Mouse (Mus musculus): ENCODE data around the gene Fads1. TPM values are rescaled to one million over a fixed set of nuclear protein-coding genes. Genes with fewer than 3 reads are reported as not detected.
A peak's percentile ranks its signal among the peaks of the same experiment; 100 is the strongest.

Gene Fads1
- polyA plus RNA-seq, 1 experiment from 2014 or later, result 190 TPM

GRCm38 (mm10) chr19:10210885-10211284 lies 28.2 kb downstream of the Fads1 start:
- H3K36me3 ChIP-seq (ENCODE audit: control insufficient read depth, insufficient read depth, low read length), result peaks cover 35% of the 10 kb centered on the region
- no peak overlapping the region for H3K27ac ChIP-seq (ENCODE audit: low read length)
- H3K4me2 ChIP-seq (ENCODE audit: low read length), result no peak overlapping the region
- no peaks in the 10 kb centered on the region for H3K4me1 ChIP-seq (ENCODE audit: control insufficient read depth, insufficient read depth, low read length)
- 87% methylated on average over 4 of the region's 4 CpGs for WGBS
- no peaks in the 10 kb centered on the region for H3K9me3 ChIP-seq (replicated peaks; ENCODE audit: control insufficient read depth, low read length, poor library complexity, severe bottlenecking)
- no peak for ATAC-seq
- H3K27me3 ChIP-seq (ENCODE audit: control insufficient read depth, insufficient read depth, low read depth, low read length), result no peaks in the 10 kb centered on the region
- H3K4me3 ChIP-seq (ENCODE audit: low read depth, low read length), result no peak overlapping the region
- no peak overlapping the region for H3K9ac ChIP-seq (ENCODE audit: low read depth, low read length)

GRCm38 (mm10) chr19:10213796-10214471 lies 31.2 kb downstream of the Fads1 start:
- ATAC-seq, result no peak
- Histone ChIP-seq H3K27ac (ENCODE audit: low read length) (no peak overlapping the region), H3K4me1 (ENCODE audit: control insufficient read depth, insufficient read depth, low read length) (no peaks in the 10 kb centered on the region), H3K27me3 (ENCODE audit: control insufficient read depth, insufficient read depth, low read depth, low read length) (no peaks in the 10 kb centered on the region), H3K9ac (ENCODE audit: low read depth, low read length) (no peak overlapping the region), H3K4me3 (ENCODE audit: low read depth, low read length) (no peak overlapping the region), H3K9me3 (replicated peaks; ENCODE audit: control insufficient read depth, low read length, poor library complexity, severe bottlenecking) (no peaks in the 10 kb centered on the region), H3K4me2 (ENCODE audit: low read length) (no peak overlapping the region), H3K36me3 (ENCODE audit: control insufficient read depth, insufficient read depth, low read length) (peaks cover 20% of the 10 kb centered on the region)
- WGBS, result 92% methylated on average over 10 of the region's 10 CpGs

GRCm38 (mm10) chr19:10216101-10216500 lies 33.4 kb downstream of the Fads1 start:
- no peak overlapping the region for H3K9ac ChIP-seq (ENCODE audit: low read depth, low read length)
- no peaks in the 10 kb centered on the region for H3K27me3 ChIP-seq (ENCODE audit: control insufficient read depth, insufficient read depth, low read depth, low read length)
- no peaks in the 10 kb centered on the region for H3K9me3 ChIP-seq (replicated peaks; ENCODE audit: control insufficient read depth, low read length, poor library complexity, severe bottlenecking)
- H3K4me3 ChIP-seq (ENCODE audit: low read depth, low read length), result no peak overlapping the region
- H3K27ac ChIP-seq (ENCODE audit: low read length), result no peak overlapping the region
- H3K36me3 ChIP-seq (ENCODE audit: control insufficient read depth, insufficient read depth, low read length), result peaks cover 8% of the 10 kb centered on the region; the same call in 1 of the 2 replicates
- H3K4me2 ChIP-seq (ENCODE audit: low read length), result no peak overlapping the region
- H3K4me1 ChIP-seq (ENCODE audit: control insufficient read depth, insufficient read depth, low read length), result no peaks in the 10 kb centered on the region
- WGBS, result 79% methylated on average over 8 of the region's 8 CpGs
- ATAC-seq, result no peak

GRCm38 (mm10) chr19:10219108-10219507 lies 36.4 kb downstream of the Fads1 start:
- ATAC-seq, result no peak
- no peaks in the 10 kb centered on the region for H3K4me1 ChIP-seq (ENCODE audit: control insufficient read depth, insufficient read depth, low read length)
- no peaks in the 10 kb centered on the region for H3K27me3 ChIP-seq (ENCODE audit: control insufficient read depth, insufficient read depth, low read depth, low read length)
- H3K27ac ChIP-seq (ENCODE audit: low read length), result no peak overlapping the region
- WGBS, result 54% methylated on average over 3 of the region's 3 CpGs
- no peak overlapping the region for H3K4me3 ChIP-seq (ENCODE audit: low read depth, low read length)
- no peaks in the 10 kb centered on the region for H3K36me3 ChIP-seq (ENCODE audit: control insufficient read depth, insufficient read depth, low read length)
- no peak overlapping the region for H3K9ac ChIP-seq (ENCODE audit: low read depth, low read length)
- no peak overlapping the region for H3K4me2 ChIP-seq (ENCODE audit: low read length)
- no peaks in the 10 kb centered on the region for H3K9me3 ChIP-seq (replicated peaks; ENCODE audit: control insufficient read depth, low read length, poor library complexity, severe bottlenecking)

GRCm38 (mm10) chr19:10219593-10219992 lies 36.9 kb downstream of the Fads1 start:
- H3K27ac ChIP-seq (ENCODE audit: low read length), result no peak overlapping the region
- no peaks in the 10 kb centered on the region for H3K27me3 ChIP-seq (ENCODE audit: control insufficient read depth, insufficient read depth, low read depth, low read length)

GRCm38 (mm10) chr19:10221585-10221984 lies 38.9 kb downstream of the Fads1 start:
- Histone ChIP-seq H3K27me3 (ENCODE audit: control insufficient read depth, insufficient read depth, low read depth, low read length) (no peaks in the 10 kb centered on the region), H3K4me1 (ENCODE audit: control insufficient read depth, insufficient read depth, low read length) (no peaks in the 10 kb centered on the region), H3K9me3 (replicated peaks; ENCODE audit: control insufficient read depth, low read length, poor library complexity, severe bottlenecking) (no peaks in the 10 kb centered on the region), H3K36me3 (ENCODE audit: control insufficient read depth, insufficient read depth, low read length) (no peaks in the 10 kb centered on the region), H3K27ac (ENCODE audit: low read length) (no peak overlapping the region), H3K4me3 (ENCODE audit: low read depth, low read length) (no peak overlapping the region), H3K4me2 (ENCODE audit: low read length) (no peak overlapping the region), H3K9ac (ENCODE audit: low read depth, low read length) (no peak overlapping the region)
- 54% methylated on average over 4 of the region's 4 CpGs for WGBS
- no peak for ATAC-seq

More at GRCm38 (mm10) chr19:10219593-10219992, 36.9 kb downstream of the Fads1 start:
- ATAC-seq, result no peak
- Histone ChIP-seq H3K4me3 (ENCODE audit: low read depth, low read length) (no peak overlapping the region), H3K36me3 (ENCODE audit: control insufficient read depth, insufficient read depth, low read length) (no peaks in the 10 kb centered on the region), H3K9ac (ENCODE audit: low read depth, low read length) (no peak overlapping the region), H3K9me3 (replicated peaks; ENCODE audit: control insufficient read depth, low read length, poor library complexity, severe bottlenecking) (no peaks in the 10 kb centered on the region), H3K4me2 (ENCODE audit: low read length) (no peak overlapping the region), H3K4me1 (ENCODE audit: control insufficient read depth, insufficient read depth, low read length) (no peaks in the 10 kb centered on the region)
- WGBS, result 68% methylated on average over 6 of the region's 6 CpGs

GRCm38 (mm10) chr19:10222656-10223055 lies 40.0 kb downstream of the Fads1 start:
- H3K36me3 ChIP-seq (ENCODE audit: control insufficient read depth, insufficient read depth, low read length), result no peaks in the 10 kb centered on the region
- no peak overlapping the region for H3K9ac ChIP-seq (ENCODE audit: low read depth, low read length)
- H3K4me2 ChIP-seq (ENCODE audit: low read length), result no peak overlapping the region
- H3K27ac ChIP-seq (ENCODE audit: low read length), result no peak overlapping the region
- ATAC-seq, result no peak
- WGBS, result 43% methylated on average over 8 of the region's 8 CpGs
- H3K9me3 ChIP-seq (replicated peaks; ENCODE audit: control insufficient read depth, low read length, poor library complexity, severe bottlenecking), result no peaks in the 10 kb centered on the region
- no peak overlapping the region for H3K4me3 ChIP-seq (ENCODE audit: low read depth, low read length)
- no peaks in the 10 kb centered on the region for H3K27me3 ChIP-seq (ENCODE audit: control insufficient read depth, insufficient read depth, low read depth, low read length)
- H3K4me1 ChIP-seq (ENCODE audit: control insufficient read depth, insufficient read depth, low read length), result no peaks in the 10 kb centered on the region

- no peak for ATAC-seq
- Histone ChIP-seq H3K9ac (ENCODE audit: low read depth, low read length) (no peak overlapping the region), H3K4me1 (ENCODE audit: control insufficient read depth, insufficient read depth, low read length) (no peaks in the 10 kb centered on the region), H3K36me3 (ENCODE audit: control insufficient read depth, insufficient read depth, low read length) (no peaks in the 10 kb centered on the region), H3K27ac (ENCODE audit: low read length) (no peak overlapping the region), H3K4me3 (ENCODE audit: low read depth, low read length) (no peak overlapping the region), H3K9me3 (replicated peaks; ENCODE audit: control insufficient read depth, low read length, poor library complexity, severe bottlenecking) (no peaks in the 10 kb centered on the region), H3K4me2 (ENCODE audit: low read length) (no peak overlapping the region), H3K27me3 (ENCODE audit: control insufficient read depth, insufficient read depth, low read depth, low read length) (no peaks in the 10 kb centered on the region)
- 77% methylated on average over 4 of the region's 4 CpGs for WGBS
Measured at GRCm38 (mm10) chr19:10223561-10223960, 40.9 kb downstream of the Fads1 start.

GRCm38 (mm10) chr19:10224637-10225453 lies 42.2 kb downstream of the Fads1 start:
- no peak for ATAC-seq
- 0 out of 2 replicates have a peak overlapping the region, but pooled peaks have one; percentile 30 for H3K9ac ChIP-seq (ENCODE audit: low read depth, low read length)
- no peaks in the 10 kb centered on the region for H3K9me3 ChIP-seq (replicated peaks; ENCODE audit: control insufficient read depth, low read length, poor library complexity, severe bottlenecking)
- H3K4me1 ChIP-seq (ENCODE audit: control insufficient read depth, insufficient read depth, low read length), result no peaks in the 10 kb centered on the region
- no peak overlapping the region for H3K4me3 ChIP-seq (ENCODE audit: low read depth, low read length)
- peak overlapping the region; percentile 25; the same call in 1 of the 2 replicates for H3K4me2 ChIP-seq (ENCODE audit: low read length)
- 22% methylated on average over 26 of the region's 26 CpGs for WGBS
- no peaks in the 10 kb centered on the region for H3K36me3 ChIP-seq (ENCODE audit: control insufficient read depth, insufficient read depth, low read length)
- H3K27ac ChIP-seq (ENCODE audit: low read length), result no peak overlapping the region
- no peaks in the 10 kb centered on the region for H3K27me3 ChIP-seq (ENCODE audit: control insufficient read depth, insufficient read depth, low read depth, low read length)

All from midbrain, embryonic 16.5 days (tissue).